Mouse (Mus musculus) kidney, adult 2 months (tissue): ENCODE results near the gene Ppip5k2. TPM values are rescaled to one million over a fixed set of nuclear protein-coding genes. Genes with fewer than 3 reads are reported as not detected.

ENCODE experiments used
- DNase-seq: peaks from one replicate; pipeline ENCODE4 v3.0.0; 2021
- H3K27ac ChIP-seq: fragments of 200-500 bp; 2 replicates; pipeline ENCODE4 v1.5.1; 2012; ENCODE audit warnings: low read depth, low read length, control low read depth, inconsistent platforms; ENCODE audit not compliant: insufficient read depth
- H3K27me3 ChIP-seq: fragments of 200-500 bp; replicated peaks from 2 replicates; pipeline ENCODE4 v1.6.1; 2012; ENCODE audit warnings: mild to moderate bottlenecking, moderate library complexity, low read length, inconsistent platforms; ENCODE audit not compliant: control insufficient read depth, insufficient read depth
- H3K36me3 ChIP-seq: fragments of 200-500 bp; 2 replicates; pipeline ENCODE4 v1.6.1; 2012; ENCODE audit warnings: mild to moderate bottlenecking, moderate library complexity, low read length, inconsistent platforms; ENCODE audit not compliant: control insufficient read depth, insufficient read depth
- H3K4me1 ChIP-seq: fragments of 200-500 bp; 2 replicates; pipeline ENCODE4 v1.6.1; 2011; ENCODE audit warnings: low read length; ENCODE audit not compliant: control insufficient read depth, insufficient read depth
- H3K4me3 ChIP-seq: fragments of 200-500 bp; 2 replicates; pipeline ENCODE4 v1.5.1; 2011; ENCODE audit warnings: mild to moderate bottlenecking, low read depth, low read length, control low read depth; ENCODE audit not compliant: insufficient read depth
- CTCF ChIP-seq: fragments of 200-500 bp; conservative IDR thresholded peaks from 2 replicates; pipeline ENCODE4 v1.5.1; 2011; ENCODE audit warnings: low read depth, mild to moderate bottlenecking, control low read depth, low read length, moderate library complexity, mixed read lengths; ENCODE audit not compliant: insufficient read depth, insufficient read length
- POLR2A ChIP-seq: fragments of 200-500 bp; IDR thresholded peaks from one replicate; pipeline ENCODE4 v1.6.1; 2011; ENCODE audit warnings: low read depth, low read length, control low read depth
- WGBS: fragments of 180-500 bp; shearing (Covaris S2); methylation state at CpG from one replicate; pipeline ENCODE4 v1.1.7; 2018; 5-methylcytosine and 5-hydroxymethylcytosine counted together
- polyA plus RNA-seq: library from polyadenylated mRNA; depleted of rRNA; stranded (reverse); fragments of >200 nt; gene quantifications from 2 replicates; pipeline ENCODE4 v1.2.3, GENCODE M21; 2012; rRNA removed

The Ppip5k2 gene
- 3.7 and 4.0 TPM in 2 replicates for polyA plus RNA-seq

- Histone ChIP-seq H3K36me3 (no peaks in the 10 kb centered on the region), H3K4me1 (peaks cover 4% of the 10 kb centered on the region; the same call in 1 of the 2 replicates), H3K27ac (peak within 1 kb of the TSS; percentile 70), H3K4me3 (peak within 1 kb of the TSS; percentile 87), H3K27me3 (no peaks in the 10 kb centered on the region)
- WGBS = under 1% methylated on average over 63 of the region's 66 CpGs
- DNase-seq = peak; percentile 97
- TF ChIP-seq POLR2A (no peak), CTCF (peak; percentile 35)
These were observed at the start of gene Ppip5k2, which contains the start of gene Gin1 for GRCm38 (mm10) chr1:97769904-97770753. TSS of gene Ppip5k2 (minus strand) at chr1:97770411. TSS of gene Gin1 (plus strand) at chr1:97770172.

GRCm38 (mm10) chr1:97809255-97809912 is 39.2 kb upstream of the Ppip5k2 start:
- DNase-seq = peak; percentile 24
- Histone ChIP-seq H3K36me3 (no peaks in the 10 kb centered on the region), H3K27me3 (no peaks in the 10 kb centered on the region), H3K4me3 (no peak overlapping the region), H3K4me1 (no peaks in the 10 kb centered on the region), H3K27ac (no peak overlapping the region)
- 0 out of 2 replicates have a peak, but pooled peaks have one; percentile 5 for TF ChIP-seq CTCF
- TF ChIP-seq POLR2A = no peak
- WGBS = 24% methylated on average over 2 of the region's 2 CpGs

GRCm38 (mm10) chr1:97804520-97804919 is 34.3 kb upstream of the Ppip5k2 start:
- Histone ChIP-seq H3K27ac (no peak overlapping the region), H3K4me3 (no peak overlapping the region), H3K36me3 (no peaks in the 10 kb centered on the region), H3K4me1 (no peaks in the 10 kb centered on the region), H3K27me3 (no peaks in the 10 kb centered on the region)
- TF ChIP-seq CTCF (no peak), POLR2A (no peak)
- DNase-seq = no peak

- no peak overlapping the region for H3K27ac ChIP-seq
- 29% methylated on average over 4 of the region's 4 CpGs for WGBS
- no peak overlapping the region for H3K4me3 ChIP-seq
- H3K27me3 ChIP-seq = no peaks in the 10 kb centered on the region
- DNase-seq = peak; percentile 2
- no peak for TF ChIP-seq CTCF
- TF ChIP-seq POLR2A = no peak
- H3K36me3 ChIP-seq = no peaks in the 10 kb centered on the region
- H3K4me1 ChIP-seq = no peaks in the 10 kb centered on the region
These were observed 32.1 kb upstream of the Ppip5k2 start for GRCm38 (mm10) chr1:97802207-97802902.

- 86% methylated on average over 9 of the region's 9 CpGs for WGBS
- no peak overlapping the region for H3K4me3 ChIP-seq
- no peak overlapping the region for H3K27ac ChIP-seq
- DNase-seq = no peak
- H3K27me3 ChIP-seq = no peaks in the 10 kb centered on the region
- TF ChIP-seq POLR2A (no peak), CTCF (no peak)
- no peaks in the 10 kb centered on the region for H3K36me3 ChIP-seq
- H3K4me1 ChIP-seq = no peaks in the 10 kb centered on the region
These were observed 25.7 kb upstream of the Ppip5k2 start for GRCm38 (mm10) chr1:97795936-97796335.

GRCm38 (mm10) chr1:97794110-97794509 is 23.9 kb upstream of the Ppip5k2 start:
- WGBS = 84% methylated on average over 3 of the region's 3 CpGs
- Histone ChIP-seq H3K4me1 (no peaks in the 10 kb centered on the region), H3K4me3 (no peak overlapping the region), H3K27ac (no peak overlapping the region), H3K36me3 (no peaks in the 10 kb centered on the region), H3K27me3 (no peaks in the 10 kb centered on the region)
- no peak for DNase-seq
- TF ChIP-seq CTCF (no peak), POLR2A (no peak)

- no peaks in the 10 kb centered on the region; the same call in 1 of the 2 replicates for H3K36me3 ChIP-seq
- DNase-seq = no peak
- WGBS = 94% methylated on average over 2 of the region's 2 CpGs
- TF ChIP-seq CTCF (no peak), POLR2A (no peak)
- H3K4me3 ChIP-seq = no peak overlapping the region
- H3K27ac ChIP-seq = no peak overlapping the region
- no peaks in the 10 kb centered on the region for H3K27me3 ChIP-seq
- no peaks in the 10 kb centered on the region for H3K4me1 ChIP-seq
These were observed 18.3 kb upstream of the Ppip5k2 start for GRCm38 (mm10) chr1:97788490-97788889.
